Mouse (Mus musculus) yolk sac, embryonic 10.5 days (tissue): Measurements from ENCODE around the gene Stra6.

Experiments
- DNase-seq: peaks from one replicate; pipeline ENCODE4 v3.0.0-alpha.2; 2017; ENCODE audit warnings: low spot score

Stra6 gene

DNA sequence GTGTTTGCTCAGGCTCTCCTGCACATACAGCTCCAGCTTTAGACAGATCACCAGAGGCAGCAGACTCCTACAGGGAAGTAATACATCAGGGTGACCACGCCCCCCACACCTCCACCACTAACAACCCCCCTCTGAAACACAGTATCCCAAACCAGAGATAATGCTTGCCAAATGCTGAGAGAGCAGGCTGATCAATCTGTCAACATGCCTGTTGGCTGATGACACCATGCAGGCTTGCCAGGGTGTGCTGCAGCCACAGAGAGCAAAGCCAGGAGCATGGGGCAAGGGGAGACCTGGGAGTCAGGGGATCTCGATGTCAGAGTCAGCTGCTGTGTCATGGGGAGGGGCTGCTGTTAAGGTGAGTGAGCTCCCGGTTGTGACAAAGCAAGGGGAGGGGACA is at the start of gene Stra6:
Stra6 (plus strand) TSS at position 258 of the 400 bp plus-strand sequence.
- DNase-seq = no peak

DNA sequence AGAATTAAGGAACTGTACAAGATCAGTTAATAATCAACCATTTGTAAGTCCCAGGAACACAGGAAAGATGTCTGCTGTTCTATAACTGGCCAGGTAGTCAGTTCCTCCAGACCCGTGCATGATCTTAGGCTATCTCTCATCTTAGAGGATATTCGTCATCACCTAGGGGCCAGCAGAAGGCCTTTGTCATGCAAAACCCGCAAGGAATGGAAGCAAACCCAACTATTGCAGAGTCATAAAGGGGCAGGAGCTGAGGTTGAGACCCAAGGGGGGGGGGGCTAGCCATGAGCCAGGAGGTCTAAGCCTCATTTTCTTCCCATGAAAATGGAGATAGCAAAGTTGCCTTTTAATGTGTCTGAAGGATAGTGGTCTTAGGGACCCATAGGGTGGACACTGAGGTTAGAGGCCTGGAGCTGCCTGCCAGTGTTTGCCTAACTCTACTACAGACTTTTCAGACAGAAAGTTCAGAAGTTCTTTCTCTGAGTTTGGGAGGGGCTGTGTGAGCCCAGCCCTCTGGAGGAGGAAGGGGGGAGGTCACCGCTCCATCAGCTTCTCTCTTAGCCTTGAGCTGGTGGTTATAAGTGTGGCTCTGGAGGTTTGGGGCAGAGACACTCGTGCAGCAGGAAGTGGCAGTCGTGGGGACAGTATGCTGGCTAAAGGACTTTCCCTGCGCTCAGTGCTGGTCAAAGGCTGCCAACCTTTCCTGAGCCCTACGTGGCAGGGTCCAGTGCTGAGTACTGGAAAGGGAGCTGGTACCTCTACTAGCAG is 49.0 kb upstream of the Stra6 start:
- no peak for DNase-seq

DNA sequence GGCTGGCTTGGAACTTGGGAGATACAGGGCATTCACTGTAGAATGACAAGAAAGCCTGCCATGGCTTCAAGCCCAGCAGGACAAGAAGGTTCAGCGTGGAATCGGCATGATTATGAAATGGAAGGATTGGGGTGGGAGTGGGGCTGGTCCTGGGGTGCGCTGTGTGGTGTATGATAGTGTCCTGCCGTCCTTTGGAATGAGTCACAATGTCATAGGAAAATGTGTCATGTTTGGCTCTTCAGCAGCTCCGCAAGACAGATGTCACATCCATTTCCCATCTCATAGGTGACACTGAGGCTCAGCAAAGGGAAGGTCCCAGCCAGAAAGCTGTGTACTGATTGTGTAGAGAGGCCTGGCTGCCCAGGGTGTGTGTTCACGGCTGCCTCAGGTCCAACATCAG is 47.7 kb upstream of the Stra6 start:
- no peak for DNase-seq

DNA sequence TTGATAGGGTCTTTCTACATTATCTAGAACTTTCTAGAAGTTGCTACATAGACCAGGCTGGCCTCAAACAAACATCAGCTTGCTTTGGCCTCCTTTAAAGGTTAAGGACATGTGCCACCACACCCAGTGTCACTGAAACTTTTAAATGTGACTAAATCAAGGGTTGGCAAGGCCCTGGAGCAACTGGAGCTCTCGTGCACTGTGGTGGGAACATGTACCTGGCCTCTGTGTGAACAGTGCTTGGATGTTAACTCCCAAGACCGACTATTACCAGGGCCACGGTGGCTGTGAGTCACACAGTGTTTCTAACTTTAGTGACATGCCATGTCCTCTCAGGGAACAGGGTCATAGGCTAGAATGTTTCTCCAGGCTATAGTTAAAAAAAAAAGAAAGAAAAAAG is 46.6 kb upstream of the Stra6 start:
- no peak for DNase-seq

DNA sequence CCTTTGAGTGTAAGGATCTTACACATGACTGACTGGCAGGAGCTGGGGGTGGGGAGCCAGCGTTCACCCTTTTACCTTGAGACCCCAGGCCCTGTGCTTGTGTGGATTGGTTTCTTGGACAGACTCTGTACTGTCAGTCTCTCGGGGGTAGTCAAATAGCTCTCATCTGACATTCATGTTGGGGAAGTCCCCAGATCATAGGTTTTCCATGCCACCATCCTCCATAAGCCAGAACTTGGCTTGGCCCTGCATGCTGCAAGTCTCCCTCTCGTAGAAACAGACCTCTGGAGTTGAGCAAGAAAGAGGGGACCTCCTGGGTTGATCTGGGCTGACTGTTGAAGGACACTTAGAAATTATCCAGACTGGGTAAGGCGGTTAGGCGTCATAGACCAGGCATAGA is 45.2 kb upstream of the Stra6 start:
- no peak for DNase-seq

DNA sequence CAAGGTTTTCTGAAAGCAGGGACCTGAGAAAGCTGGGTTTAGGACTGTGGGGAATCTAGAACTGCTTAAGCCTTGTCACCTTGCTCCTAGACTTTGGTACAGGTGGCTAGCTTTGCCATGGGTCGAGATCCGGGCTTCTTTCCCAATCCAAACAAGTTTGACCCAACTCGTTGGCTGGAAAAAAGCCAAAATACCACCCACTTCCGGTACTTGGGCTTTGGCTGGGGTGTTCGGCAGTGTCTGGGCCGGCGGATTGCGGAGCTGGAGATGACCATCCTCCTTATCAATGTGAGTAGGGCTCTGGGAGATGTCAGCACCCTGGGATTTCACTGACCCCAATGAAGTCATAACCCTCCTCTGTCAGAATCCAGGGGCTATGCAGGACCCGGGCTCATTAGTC is 37.6 kb upstream of the Stra6 start:
- no peak for DNase-seq

DNA sequence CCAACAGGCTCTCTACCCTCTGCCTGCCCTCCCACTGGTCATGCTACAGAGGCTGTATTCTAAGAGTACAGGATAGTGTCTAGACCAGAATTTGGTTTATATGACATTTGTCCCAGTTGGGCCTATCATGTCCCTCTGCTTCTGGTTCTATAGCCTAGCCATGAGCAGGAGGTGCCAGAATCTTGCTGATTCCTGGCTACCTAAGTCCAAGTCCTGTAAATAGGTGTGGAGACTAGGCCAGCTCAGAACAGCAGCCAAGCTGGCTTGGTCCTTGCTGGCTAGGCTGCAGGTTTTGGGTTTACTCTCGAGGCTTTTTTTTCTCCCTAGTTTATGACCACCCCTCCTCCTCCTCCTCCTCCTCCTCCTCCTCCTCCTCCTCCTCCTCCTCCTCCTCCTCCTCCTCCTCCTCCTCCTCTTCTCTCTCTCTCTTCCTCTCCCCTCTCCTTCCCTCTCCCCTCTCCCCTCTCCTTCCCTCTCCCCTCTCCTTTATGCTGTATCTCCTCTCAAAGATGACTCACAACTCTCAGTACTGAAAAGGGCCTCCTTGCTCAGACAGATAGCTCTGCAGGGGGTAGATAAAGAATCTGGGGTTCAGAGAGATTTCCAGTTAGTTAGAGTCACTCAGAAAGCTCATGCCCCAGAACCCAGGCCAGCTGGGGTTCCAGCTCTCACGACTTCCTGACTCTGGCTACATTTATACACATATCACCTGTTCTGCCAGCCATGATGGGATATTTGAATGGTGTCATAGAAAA is 36.0 kb upstream of the Stra6 start:
- DNase-seq = no peak

DNA sequence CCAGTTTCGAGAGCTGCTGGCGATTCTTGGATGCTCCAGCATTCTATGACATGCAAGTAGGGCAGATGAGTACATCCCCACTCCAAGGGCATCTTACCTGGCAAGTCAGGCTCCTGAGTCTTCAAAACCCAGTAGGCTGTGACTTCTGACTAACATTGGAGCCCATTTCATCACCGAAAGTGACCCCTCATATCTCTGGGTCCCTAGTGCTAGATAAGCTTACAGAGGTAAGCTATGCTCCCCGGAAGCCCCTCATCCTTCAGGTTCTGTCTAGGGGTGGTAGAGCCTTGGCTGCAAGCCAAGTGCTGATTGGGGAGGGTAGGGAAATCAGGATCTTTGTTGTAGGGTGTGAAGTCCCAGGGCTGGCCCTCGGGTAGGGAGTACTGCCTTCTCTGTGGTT is 34.7 kb upstream of the Stra6 start:
- DNase-seq = no peak

DNA sequence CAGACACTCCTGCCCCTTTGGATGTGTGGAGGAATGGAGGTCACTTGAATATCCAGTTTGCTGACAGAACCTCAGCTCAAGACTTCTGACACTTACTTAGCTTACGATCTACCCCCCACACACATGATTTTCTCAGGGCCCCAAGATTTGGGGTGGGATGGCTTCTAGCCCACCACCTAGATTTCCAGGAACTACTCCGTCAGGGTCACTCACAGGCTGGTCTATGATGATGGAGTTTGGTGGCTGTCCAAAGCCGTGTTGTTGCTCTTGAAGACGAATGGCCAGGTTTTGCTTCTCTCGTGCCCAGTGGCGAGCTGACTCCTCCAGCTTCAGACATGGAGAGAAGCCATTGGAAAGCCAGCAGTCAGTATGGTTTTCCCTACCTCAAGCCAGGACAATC is 34.0 kb upstream of the Stra6 start:
- DNase-seq = no peak

DNA sequence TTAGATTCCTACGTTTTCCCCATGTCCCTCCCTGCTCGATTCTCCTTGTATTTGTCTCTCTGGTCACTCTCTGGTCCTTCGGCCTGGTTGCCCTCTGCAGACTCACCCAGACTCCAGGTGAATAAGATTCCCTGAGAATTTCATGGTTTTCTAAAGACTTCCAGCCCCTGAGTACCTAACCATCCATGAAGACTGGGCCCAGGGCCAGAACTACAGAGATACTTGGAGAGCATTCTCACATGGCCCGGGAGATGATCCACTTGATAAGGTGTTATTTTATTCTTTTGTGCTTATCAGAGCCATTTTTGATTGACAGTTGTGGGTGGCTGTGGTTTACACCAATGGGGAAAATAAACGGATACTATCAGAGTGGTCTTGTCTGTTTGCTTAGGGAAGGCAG is 31.7 kb upstream of the Stra6 start:
- no peak for DNase-seq

DNA sequence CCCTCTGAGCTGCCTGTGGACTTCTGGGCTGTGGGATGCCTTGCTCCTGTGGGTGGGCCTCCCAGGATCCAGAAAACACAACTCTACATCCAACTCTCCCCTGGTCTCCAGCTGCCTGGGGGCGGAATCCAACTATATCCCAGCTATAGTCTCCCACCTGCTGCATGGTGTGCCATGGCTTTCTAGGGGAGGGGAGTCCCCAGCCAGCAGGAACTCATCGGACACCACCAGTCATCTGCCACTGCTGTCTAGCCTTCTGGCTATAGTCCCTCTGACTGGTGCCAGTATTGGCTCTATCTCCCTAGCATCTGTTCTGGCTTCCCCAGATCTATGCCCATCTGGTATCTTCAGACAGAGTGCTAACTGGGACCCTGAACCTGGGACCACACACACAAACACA is 28.1 kb upstream of the Stra6 start:
- DNase-seq = no peak

DNA sequence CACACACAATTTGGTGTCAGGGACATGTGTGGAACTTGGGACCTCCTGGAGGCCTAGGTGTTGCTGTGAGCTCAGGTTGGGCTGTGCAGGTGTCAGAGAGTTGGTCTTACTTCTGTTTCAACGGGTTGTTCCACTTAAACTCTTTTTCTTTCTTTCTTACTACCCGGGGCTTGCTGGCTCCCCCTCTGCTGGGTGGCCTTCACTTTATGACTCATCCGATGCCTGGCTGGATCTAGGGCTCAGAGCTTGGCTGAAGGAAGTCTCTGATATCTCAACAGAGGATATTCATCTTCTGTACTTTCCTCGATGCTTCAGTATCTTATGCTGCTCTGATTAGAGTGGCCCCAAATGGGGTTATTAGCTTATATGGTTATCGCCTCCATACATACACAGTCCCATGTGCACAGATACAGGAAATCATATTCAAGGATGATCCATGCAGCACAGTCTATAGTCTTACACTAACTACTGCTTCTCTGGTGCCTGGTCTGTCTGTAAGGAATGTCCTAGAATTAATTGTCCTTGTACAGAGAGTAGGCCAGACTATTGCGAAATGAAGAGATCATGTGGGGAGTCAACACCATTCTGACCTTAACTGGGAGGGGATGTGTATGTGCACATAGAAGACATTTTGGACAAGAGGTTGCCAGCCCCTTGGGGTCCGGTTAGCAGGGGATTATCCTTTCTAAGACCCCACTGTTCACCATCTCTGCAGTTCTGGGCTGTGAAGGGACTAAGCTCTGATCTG is 27.5 kb upstream of the Stra6 start:
- DNase-seq = no peak

DNA sequence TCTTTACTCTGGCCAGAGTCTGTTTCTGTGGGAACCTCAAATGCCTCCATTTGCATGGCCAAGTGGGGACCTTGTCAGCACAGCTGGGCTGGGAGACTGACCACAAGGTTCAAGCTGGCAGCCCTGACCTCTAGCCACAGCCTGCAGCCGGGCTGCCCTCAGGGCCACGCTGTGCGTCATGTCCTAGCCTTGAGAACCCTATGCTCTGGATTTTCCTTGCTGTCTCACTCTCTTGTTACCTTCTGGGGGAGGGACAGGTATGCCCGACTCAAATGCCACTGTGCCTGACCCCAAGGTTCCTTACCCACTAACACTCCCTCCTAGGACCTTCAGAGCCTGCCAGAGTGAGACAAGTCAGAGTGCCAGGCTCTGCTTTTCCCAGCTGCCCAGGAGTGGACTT is 26.6 kb upstream of the Stra6 start:
- DNase-seq = no peak

DNA sequence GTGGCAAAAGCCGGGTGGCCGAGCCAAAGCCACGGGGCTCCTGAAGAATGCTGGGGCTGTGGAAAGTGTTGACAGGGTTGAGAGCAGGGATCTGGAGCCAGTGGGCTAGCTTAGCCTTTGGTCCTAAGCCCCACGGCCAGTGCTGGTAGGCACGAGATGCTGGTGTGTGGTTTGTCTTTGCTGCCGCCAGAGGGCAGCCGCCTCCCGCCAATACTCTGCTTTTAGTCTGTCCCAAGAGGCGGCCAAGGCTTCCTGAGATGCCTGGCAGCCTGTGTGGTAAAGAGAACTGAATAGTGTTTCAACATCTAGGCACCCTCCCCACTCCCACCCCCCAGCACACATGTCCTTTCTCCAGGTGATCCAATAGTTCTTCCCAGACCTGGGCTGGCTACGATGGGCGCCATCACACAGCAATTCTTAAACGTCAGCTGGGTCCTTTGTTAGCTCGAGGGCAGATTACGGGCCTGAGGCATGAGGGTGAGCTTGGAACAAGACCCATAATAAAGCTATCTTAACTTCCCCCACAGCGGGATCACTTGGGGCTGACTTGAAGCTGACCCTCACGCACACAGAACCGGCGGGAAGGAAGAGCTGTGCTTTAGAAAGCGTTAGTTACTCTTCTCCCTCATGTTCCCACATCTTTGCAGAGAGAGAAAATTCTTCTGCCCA is 25.0 kb upstream of the Stra6 start:
- peak; percentile 51 for DNase-seq

DNA sequence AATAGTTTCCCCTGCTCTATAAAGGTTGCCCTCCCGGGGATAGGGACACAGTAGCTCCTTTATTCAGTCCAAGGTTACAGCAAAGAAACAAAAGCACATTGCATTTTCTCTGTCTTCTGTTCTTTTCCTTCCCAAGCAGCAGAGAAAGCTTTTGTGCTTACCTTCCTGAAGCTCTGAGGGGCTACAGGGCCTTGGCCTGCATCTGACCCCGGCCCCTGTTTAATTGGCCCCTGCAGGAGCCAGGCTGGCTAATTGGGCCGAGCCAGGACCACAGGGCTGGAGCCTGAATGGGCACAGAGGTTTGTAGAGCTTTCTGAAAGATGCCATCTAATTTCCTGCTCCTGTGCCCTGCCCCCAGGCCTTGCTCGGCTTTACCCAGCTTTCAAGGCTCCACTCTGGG is 22.6 kb upstream of the Stra6 start:
- no peak for DNase-seq

DNA sequence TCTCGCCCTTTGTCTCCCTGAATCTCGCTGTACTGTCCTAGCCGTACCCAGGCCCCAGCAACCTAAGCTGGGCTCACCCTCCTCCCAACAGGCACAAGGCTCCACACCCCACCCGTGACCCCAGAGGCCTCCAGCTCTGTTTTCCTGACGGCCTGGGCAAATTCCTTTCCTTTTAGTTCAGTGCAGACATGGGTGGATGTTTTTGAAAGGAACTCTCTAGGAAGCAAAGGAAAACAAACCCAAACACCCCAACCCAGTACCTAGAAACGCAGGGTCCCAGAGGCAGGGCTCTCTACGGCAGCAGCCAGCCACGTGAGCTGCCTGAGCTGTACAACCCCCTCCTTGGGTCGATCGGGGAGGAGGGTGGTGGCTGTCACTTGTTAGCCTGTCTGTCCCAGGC is 21.2 kb upstream of the Stra6 start:
- DNase-seq = peak; percentile 5

DNA sequence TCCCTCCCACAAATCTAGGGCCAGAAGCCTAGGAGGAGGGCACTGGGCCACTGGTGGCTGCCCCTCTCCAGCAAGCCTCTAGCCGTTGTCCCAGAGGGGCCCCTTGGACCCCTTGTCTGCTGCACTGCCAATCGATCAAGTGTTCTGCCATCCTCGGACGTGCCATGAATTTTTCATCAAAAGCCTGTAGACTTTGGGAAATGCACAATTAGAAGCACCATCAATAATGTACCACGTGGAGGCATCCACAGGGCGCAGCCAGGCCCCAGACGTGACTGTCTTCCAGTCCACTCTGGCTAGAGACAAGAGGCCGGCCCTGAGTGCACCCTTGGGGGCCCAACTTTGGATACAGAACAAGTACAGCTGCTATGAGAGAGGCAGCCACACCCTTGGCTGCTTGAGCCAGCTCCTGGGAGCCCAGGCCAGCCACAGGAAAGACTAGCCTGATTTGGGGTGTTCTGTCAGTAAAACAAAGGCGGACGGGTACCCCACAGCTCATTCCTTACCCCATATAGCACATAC is 20.0 kb upstream of the Stra6 start:
- DNase-seq = no peak

DNA sequence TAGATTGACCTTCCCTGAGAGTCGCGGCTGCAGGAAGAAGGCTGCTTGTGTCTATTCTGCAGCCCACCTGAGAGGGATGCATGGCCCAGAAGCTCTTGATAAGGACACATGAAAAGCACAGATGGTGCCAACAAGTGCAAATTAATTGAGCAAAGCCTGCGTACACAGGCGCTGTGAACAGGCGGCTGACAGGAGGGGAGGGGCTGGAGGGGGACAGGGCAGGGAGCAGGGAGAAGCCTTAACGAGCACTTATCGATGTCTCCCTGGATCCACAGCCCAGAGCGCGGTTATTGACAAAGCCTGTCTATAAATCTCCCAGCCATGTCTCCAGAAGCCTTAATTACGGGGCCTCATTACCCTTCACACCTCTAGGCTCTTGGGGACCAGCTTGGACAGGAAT is 18.8 kb upstream of the Stra6 start:
- DNase-seq = no peak

DNA sequence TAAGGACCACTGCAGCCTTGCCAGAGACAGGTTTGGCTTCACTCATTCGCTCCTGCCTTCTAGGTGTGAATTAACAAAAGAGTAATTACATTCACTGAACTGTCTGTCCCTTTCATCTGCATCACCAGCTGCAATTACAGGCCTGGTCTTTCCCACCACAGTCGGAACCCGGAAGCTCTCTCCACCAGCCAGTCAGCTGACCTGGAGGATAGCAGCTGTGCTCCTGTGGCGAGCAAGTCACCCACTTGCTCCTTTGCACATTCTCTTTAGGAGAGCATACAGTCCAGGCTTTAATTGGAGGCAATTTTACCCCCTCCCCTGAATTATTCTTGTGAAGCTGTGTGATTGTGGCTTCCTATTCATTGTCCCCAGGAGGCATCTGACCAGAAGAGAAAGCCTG is 17.9 kb upstream of the Stra6 start:
- no peak for DNase-seq

DNA sequence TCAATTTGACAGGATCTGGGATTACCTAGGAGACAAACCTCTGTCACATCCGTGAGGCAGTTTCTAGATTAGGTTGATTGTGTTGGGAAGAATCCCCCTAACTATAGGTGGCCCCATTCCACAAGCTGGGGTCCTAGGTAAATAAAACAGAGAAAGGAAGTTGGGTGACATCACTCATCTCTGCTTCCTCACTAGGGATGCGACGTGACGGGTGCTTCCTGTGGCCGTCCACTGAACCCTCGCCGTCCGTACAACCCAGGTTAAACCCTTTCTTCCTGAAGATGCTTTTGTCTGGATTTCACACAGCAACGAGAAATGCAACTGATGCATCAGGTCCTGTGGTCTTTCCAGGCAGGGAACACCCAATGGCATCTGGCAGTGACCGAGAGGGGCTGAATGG is 16.5 kb upstream of the Stra6 start:
- no peak for DNase-seq

DNA sequence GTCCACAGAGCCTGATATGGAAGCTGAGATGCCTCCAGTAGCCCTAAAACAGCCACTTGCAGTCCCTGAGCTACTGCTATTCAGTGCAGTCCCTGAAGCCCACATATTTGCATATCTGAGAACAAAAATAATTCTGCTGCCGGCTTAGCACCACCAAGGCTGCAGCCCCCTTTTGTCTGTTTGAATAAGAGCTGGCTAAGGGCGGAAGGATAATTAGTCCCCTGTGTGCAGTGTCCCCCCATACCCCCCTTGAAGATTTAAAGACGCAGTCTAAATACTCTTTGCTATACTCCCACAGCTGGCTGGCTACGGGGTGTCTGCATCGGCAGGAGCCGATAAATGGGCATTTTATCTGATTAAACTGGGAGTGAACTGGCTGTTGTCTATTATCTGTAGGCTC is 15.0 kb upstream of the Stra6 start:
- DNase-seq = no peak

DNA sequence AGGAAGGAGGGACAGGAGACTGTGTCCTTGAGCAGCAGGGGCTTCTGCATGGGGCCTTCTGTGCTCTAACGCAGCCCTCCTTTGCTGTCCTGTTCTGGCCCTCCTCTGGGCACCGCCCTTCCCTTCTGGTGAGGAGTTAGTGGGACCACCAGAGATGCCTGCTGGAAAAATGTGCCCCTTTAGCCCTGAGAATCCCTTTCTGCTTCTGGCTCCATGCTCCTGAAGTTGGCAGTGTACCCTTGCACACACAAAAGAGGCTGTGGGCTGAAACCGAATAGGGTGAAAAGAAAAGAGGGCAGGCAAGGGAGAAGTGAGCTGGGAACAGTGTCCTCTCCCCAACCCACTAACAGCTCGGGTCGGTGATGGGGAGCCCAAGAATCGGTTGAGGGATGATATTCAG is 14.4 kb upstream of the Stra6 start:
- no peak for DNase-seq
